Mouse (Mus musculus) kidney, postnatal 10 days (tissue): ENCODE data around the gene Cnpy1.

Source experiments
- DNase-seq: peaks from one replicate; pipeline ENCODE4 v3.0.0; 2021; ENCODE audit warnings: mixed read lengths

Gene Cnpy1

GRCm38 (mm10) chr5:28161938-28162402 lies 83.6 kb downstream of the Cnpy1 start:
- DNase-seq = no peak

GRCm38 (mm10) chr5:28161383-28161937 lies 84.1 kb downstream of the Cnpy1 start:
- no peak for DNase-seq

- no peak for DNase-seq
These were observed 85.6 kb downstream of the Cnpy1 start for GRCm38 (mm10) chr5:28159891-28160470.

GRCm38 (mm10) chr5:28159072-28159458 lies 86.5 kb downstream of the Cnpy1 start:
- no peak for DNase-seq

GRCm38 (mm10) chr5:28158308-28159071 lies 87.1 kb downstream of the Cnpy1 start:
- DNase-seq = no peak

GRCm38 (mm10) chr5:28157781-28158180 lies 87.8 kb downstream of the Cnpy1 start:
- DNase-seq = no peak

GRCm38 (mm10) chr5:28157044-28157730 lies 88.4 kb downstream of the Cnpy1 start:
- DNase-seq = no peak
